Mouse (Mus musculus): Measurements from ENCODE around the gene Id1. TPM values are rescaled to one million over a fixed set of nuclear protein-coding genes. Genes with fewer than 3 reads are reported as not detected.

Gene Id1
- polyA plus RNA-seq, 1 experiment from 2014 or later = 116 TPM

- H3K9ac ChIP-seq (ENCODE audit: low read length) = no peak overlapping the region
- ATAC-seq (ENCODE audit: insufficient read depth, low FRiP score, low TSS enrichment) (no peak), DNase-seq (ENCODE audit: low spot score) (no peak)
- no peaks in the 10 kb centered on the region for H3K4me1 ChIP-seq (ENCODE audit: control insufficient read depth, insufficient read depth, low read length)
- H3K27me3 ChIP-seq (ENCODE audit: control insufficient read depth, insufficient read depth, low read length) = no peaks in the 10 kb centered on the region
- 89% methylated on average over 2 of the region's 2 CpGs for WGBS
- H3K27ac ChIP-seq (ENCODE audit: low read depth, low read length) = no peak overlapping the region
- no peaks in the 10 kb centered on the region for H3K9me3 ChIP-seq (ENCODE audit: control insufficient read depth, low read length)
- H3K4me2 ChIP-seq (ENCODE audit: low read depth) = no peak overlapping the region
- no peak overlapping the region for H3K4me3 ChIP-seq (ENCODE audit: low read depth, low read length)
- H3K36me3 ChIP-seq (ENCODE audit: control insufficient read depth, insufficient read depth, low read length) = no peaks in the 10 kb centered on the region; the same call in 1 of the 2 replicates
These were observed 44.4 kb downstream of the Id1 start for GRCm38 (mm10) chr2:152780466-152780865.

- Histone ChIP-seq H3K9ac (ENCODE audit: low read length) (no peak overlapping the region), H3K27ac (ENCODE audit: low read depth, low read length) (no peak overlapping the region), H3K27me3 (ENCODE audit: control insufficient read depth, insufficient read depth, low read length) (no peaks in the 10 kb centered on the region), H3K4me1 (ENCODE audit: control insufficient read depth, insufficient read depth, low read length) (no peaks in the 10 kb centered on the region), H3K36me3 (ENCODE audit: control insufficient read depth, insufficient read depth, low read length) (no peaks in the 10 kb centered on the region; the same call in 1 of the 2 replicates), H3K9me3 (ENCODE audit: control insufficient read depth, low read length) (no peaks in the 10 kb centered on the region), H3K4me3 (ENCODE audit: low read depth, low read length) (no peak overlapping the region), H3K4me2 (ENCODE audit: low read depth) (no peak overlapping the region)
- 85% methylated on average over 3 of the region's 3 CpGs for WGBS
- ATAC-seq (ENCODE audit: insufficient read depth, low FRiP score, low TSS enrichment) (no peak), DNase-seq (ENCODE audit: low spot score) (no peak)
These were observed 45.1 kb downstream of the Id1 start for GRCm38 (mm10) chr2:152781031-152781711.

GRCm38 (mm10) chr2:152782656-152783055 lies 46.6 kb downstream of the Id1 start:
- WGBS = 88% methylated on average over 5 of the region's 5 CpGs
- no peaks in the 10 kb centered on the region for H3K27me3 ChIP-seq (ENCODE audit: control insufficient read depth, insufficient read depth, low read length)

GRCm38 (mm10) chr2:152783241-152783640 lies 47.2 kb downstream of the Id1 start:
- Histone ChIP-seq H3K4me3 (ENCODE audit: low read depth, low read length) (no peak overlapping the region), H3K27me3 (ENCODE audit: control insufficient read depth, insufficient read depth, low read length) (no peaks in the 10 kb centered on the region), H3K4me2 (ENCODE audit: low read depth) (no peak overlapping the region), H3K9ac (ENCODE audit: low read length) (no peak overlapping the region), H3K9me3 (ENCODE audit: control insufficient read depth, low read length) (no peaks in the 10 kb centered on the region), H3K36me3 (ENCODE audit: control insufficient read depth, insufficient read depth, low read length) (no peaks in the 10 kb centered on the region; the same call in 1 of the 2 replicates), H3K27ac (ENCODE audit: low read depth, low read length) (no peak overlapping the region), H3K4me1 (ENCODE audit: control insufficient read depth, insufficient read depth, low read length) (no peaks in the 10 kb centered on the region)
- DNase-seq (ENCODE audit: low spot score) = no peak
- WGBS = 96% methylated on average over 5 of the region's 5 CpGs
- ATAC-seq (ENCODE audit: insufficient read depth, low FRiP score, low TSS enrichment) = no peak

More at GRCm38 (mm10) chr2:152782656-152783055, 46.6 kb downstream of the Id1 start:
- no peak for ATAC-seq (ENCODE audit: insufficient read depth, low FRiP score, low TSS enrichment)
- H3K4me3 ChIP-seq (ENCODE audit: low read depth, low read length) = no peak overlapping the region
- no peaks in the 10 kb centered on the region for H3K4me1 ChIP-seq (ENCODE audit: control insufficient read depth, insufficient read depth, low read length)
- no peak overlapping the region for H3K9ac ChIP-seq (ENCODE audit: low read length)
- no peaks in the 10 kb centered on the region for H3K9me3 ChIP-seq (ENCODE audit: control insufficient read depth, low read length)
- H3K4me2 ChIP-seq (ENCODE audit: low read depth) = no peak overlapping the region
- no peak overlapping the region for H3K27ac ChIP-seq (ENCODE audit: low read depth, low read length)
- H3K36me3 ChIP-seq (ENCODE audit: control insufficient read depth, insufficient read depth, low read length) = no peaks in the 10 kb centered on the region; the same call in 1 of the 2 replicates
- no peak for DNase-seq (ENCODE audit: low spot score)

- Histone ChIP-seq H3K4me2 (ENCODE audit: low read depth) (no peak overlapping the region), H3K27ac (ENCODE audit: low read depth, low read length) (no peak overlapping the region), H3K36me3 (ENCODE audit: control insufficient read depth, insufficient read depth, low read length) (no peaks in the 10 kb centered on the region; the same call in 1 of the 2 replicates), H3K9me3 (ENCODE audit: control insufficient read depth, low read length) (no peaks in the 10 kb centered on the region), H3K4me3 (ENCODE audit: low read depth, low read length) (no peak overlapping the region), H3K9ac (ENCODE audit: low read length) (no peak overlapping the region), H3K4me1 (ENCODE audit: control insufficient read depth, insufficient read depth, low read length) (0 out of 2 replicates have a peak, but pooled peaks cover 2% of the 10 kb centered on the region), H3K27me3 (ENCODE audit: control insufficient read depth, insufficient read depth, low read length) (no peaks in the 10 kb centered on the region)
- ATAC-seq (ENCODE audit: insufficient read depth, low FRiP score, low TSS enrichment) (no peak), DNase-seq (ENCODE audit: low spot score) (no peak)
- whole genome bisulfite sequencing = 93% methylated on average over 8 of the region's 8 CpGs
These were observed 48.6 kb downstream of the Id1 start for GRCm38 (mm10) chr2:152784640-152785039.

GRCm38 (mm10) chr2:152785446-152786350 lies 49.6 kb downstream of the Id1 start:
- Histone ChIP-seq H3K4me1 (ENCODE audit: control insufficient read depth, insufficient read depth, low read length) (0 out of 2 replicates have a peak, but pooled peaks cover 2% of the 10 kb centered on the region), H3K4me3 (ENCODE audit: low read depth, low read length) (no peak overlapping the region), H3K9me3 (ENCODE audit: control insufficient read depth, low read length) (no peaks in the 10 kb centered on the region), H3K27ac (ENCODE audit: low read depth, low read length) (0 out of 2 replicates have a peak overlapping the region, but pooled peaks have one; percentile 23), H3K9ac (ENCODE audit: low read length) (no peak overlapping the region), H3K36me3 (ENCODE audit: control insufficient read depth, insufficient read depth, low read length) (no peaks in the 10 kb centered on the region; the same call in 1 of the 2 replicates), H3K4me2 (ENCODE audit: low read depth) (no peak overlapping the region), H3K27me3 (ENCODE audit: control insufficient read depth, insufficient read depth, low read length) (no peaks in the 10 kb centered on the region)
- no peak for ATAC-seq (ENCODE audit: insufficient read depth, low FRiP score, low TSS enrichment)
- DNase-seq (ENCODE audit: low spot score) = peak; percentile 29
- 43% methylated on average over 18 of the region's 18 CpGs for WGBS

Small RNAs within 50 kb of the gene (microRNA-seq; reads per million reads assigned to microRNA genes)
- not detected for gene Gm23802

Other genes starting within 250 kb of the Id1 start
- gene Defb22, start 246.1 kb upstream of the Id1 start, polyA plus RNA-seq (2014; fragmentation: Nextera tagmentation; extraction: Ambion mirVana) = not detected in 2 replicates
- not detected in 2 replicates for gene Defb26, start 224.6 kb upstream of the Id1 start, polyA plus RNA-seq (2014; fragmentation: Nextera tagmentation; extraction: Ambion mirVana)
- gene Defb28, start 218.0 kb upstream of the Id1 start, polyA plus RNA-seq (2014; fragmentation: Nextera tagmentation; extraction: Ambion mirVana) = not detected in 2 replicates
- gene Defb29, start 196.2 kb upstream of the Id1 start, polyA plus RNA-seq (2014; fragmentation: Nextera tagmentation; extraction: Ambion mirVana) = not detected in 2 replicates
- not detected in 2 replicates for gene Gm17416, start 166.9 kb upstream of the Id1 start, polyA plus RNA-seq (2014; fragmentation: Nextera tagmentation; extraction: Ambion mirVana)
- not detected in 2 replicates for gene Defb21, start 163.5 kb upstream of the Id1 start, polyA plus RNA-seq (2014; fragmentation: Nextera tagmentation; extraction: Ambion mirVana)
- gene Defb19, start 155.9 kb upstream of the Id1 start, polyA plus RNA-seq (2014; fragmentation: Nextera tagmentation; extraction: Ambion mirVana) = not detected in 2 replicates
- gene Defb45, start 136.9 kb upstream of the Id1 start, polyA plus RNA-seq (2014; fragmentation: Nextera tagmentation; extraction: Ambion mirVana) = not detected in 2 replicates
- not detected in 2 replicates for gene Defb36, start 131.9 kb upstream of the Id1 start, polyA plus RNA-seq (2014; fragmentation: Nextera tagmentation; extraction: Ambion mirVana)
- gene Defb25, start 113.2 kb upstream of the Id1 start, polyA plus RNA-seq (2014; fragmentation: Nextera tagmentation; extraction: Ambion mirVana) = not detected in 2 replicates
- 0.58 TPM in 2 replicates for gene Rem1, start 109.3 kb upstream of the Id1 start, polyA plus RNA-seq (2014; fragmentation: Nextera tagmentation; extraction: Ambion mirVana)
- 123 TPM in 2 replicates for gene H13, start 66.8 kb upstream of the Id1 start, polyA plus RNA-seq (2014; fragmentation: Nextera tagmentation; extraction: Ambion mirVana)
- gene Mcts2, start 49.2 kb upstream of the Id1 start, polyA plus RNA-seq (2014; fragmentation: Nextera tagmentation; extraction: Ambion mirVana) = 39.1 and 40.6 TPM in 2 replicates
- gene Cox4i2, start 17.9 kb downstream of the Id1 start, polyA plus RNA-seq (2014; fragmentation: Nextera tagmentation; extraction: Ambion mirVana) = 3.5 and 4.6 TPM in 2 replicates
- gene Bcl2l1, start 95.5 kb downstream of the Id1 start, polyA plus RNA-seq (2014; fragmentation: Nextera tagmentation; extraction: Ambion mirVana) = 125 and 132 TPM in 2 replicates
- 141 and 147 TPM in 2 replicates for gene Tpx2, start 111.7 kb downstream of the Id1 start, polyA plus RNA-seq (2014; fragmentation: Nextera tagmentation; extraction: Ambion mirVana)
- gene Mylk2, start 175.1 kb downstream of the Id1 start, polyA plus RNA-seq (2014; fragmentation: Nextera tagmentation; extraction: Ambion mirVana) = not detected in 2 replicates
- gene Foxs1, start 197.0 kb downstream of the Id1 start, polyA plus RNA-seq (2014; fragmentation: Nextera tagmentation; extraction: Ambion mirVana) = 0.46 and 1.2 TPM in 2 replicates
- 1.4 TPM in 2 replicates for gene Dusp15, start 215.4 kb downstream of the Id1 start, polyA plus RNA-seq (2014; fragmentation: Nextera tagmentation; extraction: Ambion mirVana)
- gene Ttll9, start 226.2 kb downstream of the Id1 start, polyA plus RNA-seq (2014; fragmentation: Nextera tagmentation; extraction: Ambion mirVana) = 1.6 and 1.7 TPM in 2 replicates

All from neural tube, embryonic 11.5 days (tissue).